Mouse (Mus musculus) liver, embryonic 14.5 days (tissue): ENCODE measurements around the gene Anxa2. TPM values are rescaled to one million over a fixed set of nuclear protein-coding genes. Genes with fewer than 3 reads are reported as not detected.

ENCODE experiments used
- ATAC-seq: fragments of 200-750 bp; cut with Nextera tagmentation; 2 replicates; pipeline ENCODE4 v1.8.0; 2017; ENCODE audit warnings: moderate number of reproducible peaks, mild to moderate bottlenecking, moderate library complexity; ENCODE audit not compliant: insufficient read depth
- DNase-seq, 3 experiments: peaks; one replicate each; pipeline ENCODE4 v3.0.0-alpha.2; 2012 to 2013; ENCODE audit warnings: low read depth in 3 of 3, low spot score in 3 of 3
- H3K27ac ChIP-seq: fragments of 300-500 bp; sonication (generic); 2 replicates; pipeline ENCODE4 v1.5.1; 2014; ENCODE audit warnings: moderate library complexity, mild to moderate bottlenecking, control low read depth, inconsistent platforms
- H3K27me3 ChIP-seq: fragments of 300-500 bp; sonication (generic); 2 replicates; pipeline ENCODE4 v1.6.1; 2014; ENCODE audit warnings: mild to moderate bottlenecking, low read length, moderate library complexity; ENCODE audit not compliant: control insufficient read depth, insufficient read depth
- H3K36me3 ChIP-seq: fragments of 300-500 bp; sonication (generic); replicated peaks from 2 replicates; pipeline ENCODE4 v1.6.1; 2014; ENCODE audit warnings: low read depth; ENCODE audit not compliant: control insufficient read depth, insufficient read depth
- H3K4me1 ChIP-seq, 2 experiments: fragments of 200-500 bp in 1 of 2; fragments of 300-500 bp in 1 of 2; sonication (generic) in 1 of 2; replicated peaks; 2 replicates each; pipeline ENCODE4 v1.6.1; 2012 to 2014; ENCODE audit warnings: antibody characterized with exemption in 1 of 2, inconsistent platforms in 1 of 2, low read length in 1 of 2; ENCODE audit not compliant: control insufficient read depth in 2 of 2, insufficient read depth in 2 of 2
- H3K4me2 ChIP-seq: fragments of 300-500 bp; sonication (generic); 2 replicates; pipeline ENCODE4 v1.6.1; 2014; ENCODE audit warnings: low read depth, mild to moderate bottlenecking, control low read depth, moderate library complexity
- H3K4me3 ChIP-seq, 2 experiments: fragments of 200-500 bp in 1 of 2; fragments of 300-500 bp in 1 of 2; sonication (generic) in 1 of 2; 2 replicates each; pipeline ENCODE4 v1.5.1; 2012 to 2014; ENCODE audit warnings: low read depth in 2 of 2, low read length in 2 of 2, mild to moderate bottlenecking in 2 of 2, control low read depth in 1 of 2, inconsistent platforms in 1 of 2, moderate library complexity in 1 of 2; ENCODE audit not compliant: insufficient read depth in 1 of 2
- H3K9ac ChIP-seq: fragments of 300-500 bp; sonication (generic); replicated peaks from 2 replicates; pipeline ENCODE4 v1.6.1; 2014; ENCODE audit warnings: mild to moderate bottlenecking, control low read depth, moderate library complexity
- H3K9me3 ChIP-seq: fragments of 300-500 bp; sonication (generic); 2 replicates; pipeline ENCODE4 v1.6.1; 2016; ENCODE audit warnings: low read length, mixed read lengths; ENCODE audit not compliant: control insufficient read depth
- CTCF ChIP-seq: IDR thresholded peaks from 2 replicates; pipeline ENCODE4 v1.5.1; 2016; ENCODE audit warnings: antibody characterized with exemption, low read depth, control low read depth
- EP300 ChIP-seq: IDR thresholded peaks from 2 replicates; pipeline ENCODE4 v1.6.1; 2016; ENCODE audit warnings: antibody characterized with exemption, low read depth
- WGBS: fragments of 180-500 bp; shearing (Covaris S2); extraction: QIAGEN DNeasy Blood & Tissue Kit; methylation state at CpG from one replicate; pipeline ENCODE4 v1.1.7; 2014; ENCODE audit not compliant: insufficient replicate concordance; 5-methylcytosine and 5-hydroxymethylcytosine counted together
- polyA plus RNA-seq, 2 experiments: library from polyadenylated mRNA; depleted of rRNA in 1 of 2; stranded (reverse) in 1 of 2; unstranded in 1 of 2; fragments of >200 nt; fragmentation: Nextera tagmentation in 1 of 2; extraction: Ambion mirVana in 1 of 2; gene quantifications; 2 replicates each; pipeline versions ENCODE4 v1.2.1 to v1.2.3; 2012 to 2014

The Anxa2 gene
- polyA plus RNA-seq, 2 experiments, result 65.6 to 99.8 TPM

DNA sequence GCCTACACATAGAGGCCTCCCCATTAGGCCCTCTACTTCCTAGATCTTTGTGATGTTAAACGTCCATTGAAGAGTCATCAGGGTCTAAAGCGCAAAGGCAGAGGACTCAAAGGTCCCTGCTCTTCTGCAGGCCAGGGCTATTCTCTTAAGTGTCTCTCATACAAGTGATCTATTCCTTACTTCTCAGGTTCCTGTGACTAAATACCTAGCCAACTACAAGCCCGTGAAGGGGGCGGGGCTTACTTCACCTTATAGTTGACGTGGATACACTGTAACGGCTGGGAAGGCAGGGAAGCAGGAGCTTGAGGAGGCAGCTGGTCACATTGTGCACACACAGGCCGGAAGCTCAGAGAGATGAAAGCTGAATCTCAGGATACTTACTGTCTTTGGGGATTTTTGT lies 6.5 kb downstream of the Anxa2 start:
- TF ChIP-seq CTCF (no peak), EP300 (no peak)
- H3K4me2 ChIP-seq, result no peak overlapping the region
- ATAC-seq (no peak), DNase-seq (no peak)
- H3K36me3 ChIP-seq, result no peaks in the 10 kb centered on the region
- H3K4me3 ChIP-seq, result no peak overlapping the region
- H3K27ac ChIP-seq, result no peak overlapping the region
- H3K9me3 ChIP-seq, result no peaks in the 10 kb centered on the region
- no peak overlapping the region for H3K9ac ChIP-seq
- H3K4me1 ChIP-seq, result peaks cover 0 to 33% of the 10 kb centered on the region in 2 experiments; a peak in 3 of 4 replicates
- H3K27me3 ChIP-seq, result no peaks in the 10 kb centered on the region
- 68% methylated on average over 7 of the region's 7 CpGs for WGBS

DNA sequence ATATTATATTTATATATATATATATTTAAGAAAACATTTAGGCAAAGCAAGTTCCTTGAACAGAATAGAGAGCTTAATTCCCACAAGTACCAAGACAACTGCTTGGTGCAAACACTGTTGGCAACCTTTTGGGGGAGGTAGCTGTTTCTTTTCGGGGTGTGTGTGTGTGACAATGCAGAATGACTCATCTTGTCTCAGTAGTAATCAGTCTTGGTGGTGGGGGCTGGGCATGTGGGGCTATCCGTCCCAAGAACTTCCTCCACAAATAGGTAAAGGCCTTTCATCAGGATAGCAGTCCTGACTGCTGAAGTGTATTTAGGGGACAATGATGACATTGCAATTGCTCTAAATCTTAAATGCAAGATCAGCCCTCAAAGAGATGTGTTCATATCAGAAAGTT lies 9.6 kb downstream of the Anxa2 start:
- no peak for ATAC-seq
- H3K4me1 ChIP-seq, result peaks cover 0 to 15% of the 10 kb centered on the region in 2 experiments; a peak in 2 of 4 replicates
- 35% methylated on average over 2 of the region's 2 CpGs for WGBS
- no peak for DNase-seq
- H3K9me3 ChIP-seq, result no peaks in the 10 kb centered on the region
- no peaks in the 10 kb centered on the region for H3K27me3 ChIP-seq
- H3K9ac ChIP-seq, result no peak overlapping the region
- H3K4me2 ChIP-seq, result no peak overlapping the region
- TF ChIP-seq EP300, result no peak
- no peak for TF ChIP-seq CTCF
- H3K4me3 ChIP-seq, result no peak overlapping the region
- no peak overlapping the region for H3K27ac ChIP-seq
- no peaks in the 10 kb centered on the region for H3K36me3 ChIP-seq

DNA sequence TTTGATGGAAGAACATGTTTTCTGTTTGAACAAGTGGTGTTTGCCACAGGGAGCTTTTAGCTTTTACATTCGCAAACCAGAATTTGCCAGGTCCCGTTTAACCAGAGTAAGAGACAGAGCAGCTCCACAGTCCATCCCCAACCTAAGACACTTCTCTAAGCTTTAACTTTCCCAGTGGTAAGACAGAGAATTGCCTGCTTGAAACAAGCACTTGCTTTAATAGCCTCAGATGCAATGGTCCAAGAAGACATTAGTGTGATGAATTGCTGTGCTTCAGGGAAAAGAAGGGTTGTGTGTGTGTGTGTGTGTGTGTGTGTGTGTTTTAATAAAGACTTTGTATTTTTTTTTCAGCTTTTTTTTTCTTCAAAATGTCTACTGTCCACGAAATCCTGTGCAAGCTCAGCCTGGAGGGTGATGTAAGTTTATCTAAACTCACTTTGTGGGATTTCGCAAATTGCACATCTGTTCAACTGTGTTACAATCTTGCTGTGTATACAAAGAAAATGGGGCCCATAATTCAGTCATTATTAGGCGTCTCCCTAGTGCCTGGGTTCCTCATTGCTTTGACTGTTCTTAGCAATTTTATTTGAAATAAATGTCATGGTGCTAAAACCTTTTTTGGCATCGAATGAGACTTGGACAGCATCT lies 10.8 kb downstream of the Anxa2 start:
- no peak overlapping the region for H3K27ac ChIP-seq
- no peak for ATAC-seq
- H3K27me3 ChIP-seq, result no peaks in the 10 kb centered on the region
- H3K36me3 ChIP-seq, result no peaks in the 10 kb centered on the region
- peaks cover 0 to 9% of the 10 kb centered on the region in 2 experiments; a peak in 2 of 4 replicates for H3K4me1 ChIP-seq
- no peak for DNase-seq
- no peak for TF ChIP-seq CTCF
- TF ChIP-seq EP300, result no peak
- H3K4me2 ChIP-seq, result no peak overlapping the region
- no peak overlapping the region for H3K9ac ChIP-seq
- 59% methylated on average over 6 of the region's 6 CpGs for WGBS
- H3K4me3 ChIP-seq, result no peak overlapping the region
- H3K9me3 ChIP-seq, result no peaks in the 10 kb centered on the region

DNA sequence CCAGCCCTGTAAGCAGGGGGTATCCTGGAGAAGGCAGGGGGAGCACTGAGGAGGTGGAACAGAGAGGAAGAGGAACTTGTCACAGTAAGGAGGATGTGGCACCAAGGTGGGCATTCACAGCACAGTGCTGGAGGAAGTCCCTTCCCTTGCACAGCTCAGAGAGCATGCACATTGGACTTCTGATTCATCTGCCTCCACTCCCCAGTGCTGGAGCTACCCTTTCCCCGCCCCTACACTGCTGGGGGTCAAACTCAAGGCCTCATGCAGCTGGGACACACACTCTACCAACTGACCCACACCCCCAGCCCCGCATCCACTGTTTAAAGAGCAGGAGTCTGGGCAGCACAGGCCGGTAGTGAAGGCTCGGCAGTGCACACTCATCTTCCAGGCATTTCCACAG lies 12.7 kb downstream of the Anxa2 start:
- H3K27ac ChIP-seq, result no peak overlapping the region
- H3K27me3 ChIP-seq, result no peaks in the 10 kb centered on the region
- DNase-seq (no peak), ATAC-seq (peak; percentile 26; the same call in 1 of the 2 replicates)
- no peaks in the 10 kb centered on the region for H3K9me3 ChIP-seq
- no peak overlapping the region for H3K4me2 ChIP-seq
- H3K4me3 ChIP-seq, result no peak overlapping the region
- peaks cover 0 to 7% of the 10 kb centered on the region in 2 experiments; a peak in 2 of 4 replicates for H3K4me1 ChIP-seq
- 51% methylated on average over 4 of the region's 4 CpGs for WGBS
- no peaks in the 10 kb centered on the region for H3K36me3 ChIP-seq
- no peak overlapping the region for H3K9ac ChIP-seq
- no peak for TF ChIP-seq EP300
- TF ChIP-seq CTCF, result no peak

DNA sequence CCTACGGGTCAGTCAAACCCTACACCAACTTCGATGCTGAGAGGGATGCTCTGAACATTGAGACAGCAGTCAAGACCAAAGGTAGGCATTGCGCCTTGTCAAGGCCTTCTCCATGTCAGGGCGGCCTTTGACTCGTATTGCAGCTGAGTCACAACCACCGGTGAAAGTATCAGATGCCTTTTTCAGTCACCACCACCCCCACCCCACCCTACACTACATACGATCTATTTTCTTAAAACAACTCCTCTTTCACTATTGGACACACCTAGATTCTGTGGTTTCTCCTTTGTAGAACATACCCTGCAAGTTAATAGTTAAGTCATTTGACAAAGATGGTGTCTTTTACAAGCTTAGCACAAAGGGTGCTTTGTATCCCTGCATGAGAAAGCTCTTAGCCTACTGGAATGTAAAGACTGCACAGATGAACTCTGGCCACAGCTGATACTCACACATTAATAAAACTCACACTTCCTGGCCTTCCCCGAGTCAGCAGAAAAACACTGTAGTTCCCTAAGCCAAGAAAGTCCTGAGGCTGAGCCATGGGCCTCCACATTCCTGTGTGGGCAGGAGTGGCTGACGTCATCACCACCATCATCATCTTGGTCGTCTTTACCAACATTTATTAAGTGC lies 14.0 kb downstream of the Anxa2 start:
- Histone ChIP-seq H3K9me3 (no peaks in the 10 kb centered on the region), H3K27me3 (no peaks in the 10 kb centered on the region), H3K27ac (no peak overlapping the region), H3K4me1 (peaks cover 0 to 7% of the 10 kb centered on the region in 2 experiments; a peak in 2 of 4 replicates), H3K36me3 (no peaks in the 10 kb centered on the region), H3K9ac (no peak overlapping the region), H3K4me3 (no peak overlapping the region), H3K4me2 (no peak overlapping the region)
- TF ChIP-seq EP300 (no peak), CTCF (no peak)
- DNase-seq, result no peak
- no peak for ATAC-seq
- 57% methylated on average over 10 of the region's 10 CpGs for whole genome bisulfite sequencing
